Mouse (Mus musculus): Measurements from ENCODE around the gene Pigq.

The Pigq gene

DNA sequence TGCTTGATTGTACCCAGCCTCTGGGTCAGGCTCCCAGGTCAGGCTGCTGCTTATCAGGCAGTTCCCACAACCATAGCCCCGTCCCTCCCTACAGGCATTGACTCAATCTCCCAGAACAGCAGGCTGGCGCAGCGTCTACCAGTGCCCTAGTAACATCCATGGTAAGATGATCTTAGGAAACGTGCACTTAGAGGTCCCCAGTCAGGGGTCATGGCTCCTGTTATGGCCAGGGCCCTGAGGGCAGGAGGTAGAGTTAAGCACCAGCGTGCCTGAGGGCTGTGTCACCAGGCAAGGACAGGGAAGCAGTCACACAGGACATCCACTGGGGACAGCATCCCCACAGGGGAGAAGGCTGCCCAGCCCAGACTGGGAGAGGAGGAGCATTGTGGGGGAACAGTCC lies 62.4 kb downstream of the Pigq start:
- DNase-seq (ENCODE audit: low spot score): no peak

DNA sequence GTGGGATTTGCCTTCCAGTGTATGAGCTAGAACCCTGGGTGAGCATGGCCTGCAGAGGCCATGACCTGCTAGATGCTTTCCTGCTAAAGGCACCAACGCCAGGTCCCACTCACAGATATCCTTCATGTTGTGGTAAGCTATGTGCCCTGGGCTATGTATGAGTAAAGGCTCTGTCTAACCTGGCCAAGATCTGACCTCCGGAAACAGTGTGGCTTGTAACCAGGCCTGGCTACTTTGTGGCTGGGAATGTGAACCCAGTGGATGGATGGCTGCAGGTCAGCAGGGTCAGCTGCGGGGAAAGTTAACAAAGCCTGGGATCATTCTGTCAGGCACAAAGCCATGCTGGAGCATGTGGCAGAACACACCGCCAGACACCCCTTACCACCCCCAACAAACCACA lies 63.0 kb downstream of the Pigq start:
- peak; percentile 57 for DNase-seq (ENCODE audit: low spot score)

DNA sequence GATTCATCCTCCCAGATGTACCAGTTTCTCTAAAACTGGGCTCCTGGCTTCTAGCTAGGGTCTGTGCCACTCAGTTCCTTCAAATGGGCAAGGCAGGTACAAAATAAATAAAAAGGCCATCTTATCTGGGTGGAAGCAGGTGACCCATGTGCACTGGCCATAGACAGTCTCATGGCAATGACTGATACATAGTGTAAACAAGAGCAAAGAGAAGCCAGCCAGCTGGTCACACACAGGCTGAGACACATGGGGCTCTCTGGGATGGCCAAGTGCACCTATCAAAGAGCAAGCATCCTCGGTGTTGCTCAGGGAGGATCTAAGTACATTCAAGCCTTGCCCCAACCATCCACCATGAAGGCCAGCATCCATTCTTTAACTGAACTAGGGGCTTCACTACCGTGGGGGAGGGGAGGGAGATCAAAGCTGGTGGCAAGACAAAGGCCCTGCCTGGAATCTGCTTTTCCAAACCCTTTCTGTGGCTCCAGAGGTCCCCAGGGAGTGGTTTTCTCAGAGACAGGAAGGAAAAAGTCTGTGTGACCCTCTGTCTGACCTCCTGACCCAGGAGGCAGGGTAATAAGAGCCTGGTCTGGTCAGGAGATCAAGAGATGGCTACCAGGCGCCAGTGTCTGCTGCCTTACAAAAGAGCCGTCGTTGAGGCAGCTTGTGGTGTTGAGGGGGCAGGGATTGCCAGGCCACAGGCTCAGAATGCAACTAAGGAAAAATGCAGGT lies 63.7 kb downstream of the Pigq start:
- peak; percentile 81 for DNase-seq (ENCODE audit: low spot score)

DNA sequence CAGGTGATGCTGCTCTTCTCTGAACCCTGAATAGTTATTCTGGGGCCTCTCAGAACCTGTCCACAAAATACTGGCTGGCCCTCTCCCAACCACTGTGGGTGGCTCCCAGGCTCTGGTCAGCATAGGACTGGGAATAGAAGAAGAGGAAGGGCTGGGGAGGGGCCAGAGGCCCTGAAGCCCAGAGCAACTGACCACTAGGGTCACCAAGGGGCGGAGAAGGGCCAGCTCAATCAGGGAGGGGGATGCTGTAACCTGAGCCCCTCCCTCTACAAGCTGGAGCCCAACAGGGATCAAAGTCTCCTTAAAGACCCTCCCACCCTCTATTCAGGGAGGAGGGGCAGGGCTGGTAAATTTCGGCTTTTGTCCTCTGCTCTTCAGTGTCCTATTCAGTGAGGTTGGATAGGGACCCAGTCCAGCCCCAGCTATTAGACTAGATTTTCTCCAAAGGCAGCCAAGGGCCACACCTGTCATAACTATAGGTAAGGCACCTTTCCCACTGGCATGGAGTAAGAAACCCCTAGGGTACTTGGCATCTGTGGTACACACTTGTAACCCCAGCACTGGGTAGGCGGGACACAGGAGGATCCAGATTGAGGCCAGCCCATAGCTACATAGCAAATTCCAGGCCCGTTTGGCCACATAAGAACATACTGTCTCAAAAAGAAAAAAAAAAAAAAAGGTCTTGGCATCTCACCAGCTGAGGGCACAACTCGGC lies 64.4 kb downstream of the Pigq start, which contains the start of gene Wfikkn1:
TSS of gene Wfikkn1 (minus strand) at position 663 of the 715 bp plus-strand sequence.
- peak; percentile 77 for DNase-seq (ENCODE audit: low spot score)

DNA sequence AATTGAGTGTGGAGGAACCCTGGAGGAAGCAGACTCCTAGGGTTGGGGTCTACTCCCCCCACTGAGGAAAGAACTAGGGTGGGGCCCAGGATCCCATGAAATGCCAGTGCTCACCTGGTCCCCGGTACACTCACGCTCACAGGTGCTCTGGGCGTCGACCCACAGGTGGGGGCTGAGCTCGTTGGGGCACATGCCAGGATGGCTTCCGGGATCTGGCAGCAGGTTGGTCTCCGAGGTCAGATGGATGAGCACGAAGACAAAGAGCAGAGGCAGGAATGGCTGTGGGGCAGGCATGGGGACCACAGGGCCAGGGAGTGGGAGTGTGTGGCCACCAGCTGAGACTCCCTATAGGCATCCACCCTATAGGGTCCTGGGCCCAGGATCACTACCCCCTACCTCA lies 65.0 kb downstream of the Pigq start:
- no peak for DNase-seq (ENCODE audit: low spot score)

DNA sequence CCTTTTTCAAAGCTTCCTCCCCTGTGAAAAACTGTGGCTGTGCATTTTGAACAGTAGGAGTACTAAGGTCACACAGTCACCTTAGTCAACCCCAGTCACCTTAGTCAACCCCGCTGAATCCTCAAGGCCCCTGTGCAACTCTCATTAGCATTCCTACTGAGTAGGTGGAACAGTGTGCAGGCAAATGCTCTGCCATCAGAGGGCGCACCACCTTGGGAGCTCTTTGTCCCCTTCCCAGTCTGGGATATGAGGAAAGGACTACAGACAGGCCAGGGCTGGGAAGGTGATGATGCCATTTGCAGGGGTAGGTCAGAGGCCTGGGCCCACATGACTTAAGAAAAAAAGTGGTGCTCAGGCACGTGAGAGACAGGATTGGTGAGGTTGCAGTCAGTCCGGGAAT lies 65.5 kb downstream of the Pigq start:
- DNase-seq (ENCODE audit: low spot score): no peak

DNA sequence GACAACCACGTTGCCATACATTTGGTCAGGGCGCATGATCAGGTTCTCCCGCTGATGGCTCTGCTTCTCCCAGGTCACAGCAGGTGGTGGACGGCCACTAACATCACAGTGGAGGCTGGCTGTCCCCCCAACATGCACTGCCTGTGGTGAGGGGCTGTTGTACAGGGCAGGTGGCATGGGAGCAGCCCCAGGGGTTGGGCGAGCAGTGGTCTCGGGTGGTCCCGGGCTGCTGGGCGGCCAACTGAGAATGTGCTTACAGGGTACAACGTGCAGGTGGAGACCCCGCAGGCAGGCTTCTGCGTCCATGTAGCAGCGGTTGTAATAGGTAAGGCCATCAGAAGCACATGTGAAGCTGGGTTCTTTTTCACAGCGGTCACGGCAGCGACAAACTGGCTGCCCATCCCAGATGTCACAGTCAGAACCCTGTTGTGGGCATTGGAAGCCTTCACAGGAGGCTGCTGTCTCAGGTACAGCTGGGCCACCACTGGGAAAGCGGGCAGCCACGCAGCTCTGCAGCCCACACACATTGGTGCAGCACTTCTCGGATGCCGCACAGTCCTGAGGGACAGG lies 66.0 kb downstream of the Pigq start:
- DNase-seq (ENCODE audit: low spot score): no peak

DNA sequence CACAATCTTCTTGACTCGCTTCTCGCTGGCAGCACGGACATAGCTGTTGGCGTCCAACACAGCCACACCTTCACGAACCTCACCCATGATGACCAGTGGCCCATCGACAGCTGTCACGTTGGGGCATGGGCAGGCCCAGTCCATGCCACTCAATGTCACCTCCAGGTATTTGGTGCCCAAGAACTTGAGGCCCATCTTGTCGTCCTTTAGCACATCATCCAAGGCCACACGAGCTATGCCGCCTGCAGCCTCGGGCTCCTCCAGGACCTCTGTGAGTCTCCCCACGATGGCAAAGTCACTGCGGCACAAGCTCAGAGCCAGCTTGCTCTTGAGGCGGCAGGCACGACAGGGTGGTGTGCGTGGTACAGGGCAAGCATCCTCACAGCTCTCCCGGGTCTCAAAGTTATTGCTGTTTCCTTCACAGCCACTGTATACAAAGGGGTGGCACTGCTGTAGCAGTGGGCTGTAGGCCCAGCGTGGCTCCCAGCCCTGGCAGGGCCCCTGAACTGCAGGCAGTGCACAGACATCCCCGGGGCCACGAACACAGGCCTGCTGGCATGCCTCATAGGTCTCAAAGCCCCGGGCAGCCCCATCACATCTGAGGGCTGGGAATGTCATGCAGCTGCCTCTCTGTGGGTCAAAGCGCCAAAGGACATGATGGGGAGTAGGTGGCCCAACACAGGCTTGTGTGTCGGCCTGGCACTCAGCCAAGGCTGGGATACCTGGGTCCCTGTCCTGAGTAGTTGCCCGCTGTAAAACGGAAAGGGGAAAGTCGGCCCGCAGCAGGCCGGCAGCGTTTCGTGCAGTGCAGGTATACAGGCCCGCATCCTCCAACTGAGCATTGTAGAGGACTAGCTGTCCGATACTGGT lies 66.8 kb downstream of the Pigq start:
- no peak for DNase-seq (ENCODE audit: low spot score)

DNA sequence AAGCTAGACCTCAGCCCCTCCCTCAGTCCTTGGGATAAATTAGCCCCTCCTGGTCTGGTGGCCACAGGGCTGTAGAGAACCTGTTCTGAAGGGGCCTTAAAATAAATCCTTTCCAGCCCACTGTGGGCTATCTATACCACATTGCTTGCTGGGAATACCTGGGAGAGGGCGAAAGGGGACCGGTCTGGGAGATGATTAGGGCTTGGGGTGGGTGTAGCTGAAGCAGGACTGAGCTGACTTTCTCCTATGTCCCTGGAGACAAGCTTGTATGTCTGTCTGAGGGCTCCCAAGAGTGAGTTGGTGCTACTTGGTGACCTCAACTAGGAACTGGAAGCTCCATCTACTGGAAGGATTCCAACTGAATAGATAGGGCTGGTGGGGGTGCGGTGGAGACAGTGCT lies 67.7 kb downstream of the Pigq start:
- DNase-seq (ENCODE audit: low spot score): no peak
